Mouse (Mus musculus) heart, embryonic 10.5 days (tissue): ENCODE results near the gene Pdzrn4. TPM values are rescaled to one million over a fixed set of nuclear protein-coding genes. Genes with fewer than 3 reads are reported as not detected.
A peak's percentile ranks its signal among the peaks of the same experiment; 100 is the strongest.

ENCODE experiments used
- DNase-seq: peaks from one replicate; pipeline ENCODE4 v3.0.0-alpha.2; 2017; ENCODE audit warnings: low spot score
- H3K27ac ChIP-seq: fragments of 300-500 bp; sonication (generic); 2 replicates; pipeline ENCODE4 v1.5.1; 2016; ENCODE audit warnings: mild to moderate bottlenecking
- H3K27me3 ChIP-seq: fragments of 300-500 bp; sonication (generic); 2 replicates; pipeline ENCODE4 v1.6.1; 2016; ENCODE audit warnings: mild to moderate bottlenecking; ENCODE audit not compliant: poor library complexity, insufficient read depth, severe bottlenecking
- H3K36me3 ChIP-seq: fragments of 300-500 bp; sonication (generic); 2 replicates; pipeline ENCODE4 v1.6.1; 2016; ENCODE audit warnings: mild to moderate bottlenecking, moderate library complexity
- H3K4me1 ChIP-seq: fragments of 300-500 bp; sonication (generic); 2 replicates; pipeline ENCODE4 v1.6.1; 2016; ENCODE audit warnings: mild to moderate bottlenecking
- H3K4me3 ChIP-seq: fragments of 300-500 bp; sonication (generic); 2 replicates; pipeline ENCODE4 v1.5.1; 2016; ENCODE audit warnings: mild to moderate bottlenecking, moderate library complexity
- H3K9me3 ChIP-seq: fragments of 300-500 bp; sonication (generic); 2 replicates; pipeline ENCODE4 v1.6.1; 2016; ENCODE audit warnings: mild to moderate bottlenecking, moderate library complexity
- WGBS: fragments of 180-500 bp; shearing (Covaris S2); methylation state at CpG from one replicate; pipeline ENCODE4 v1.1.7; 2016; 5-methylcytosine and 5-hydroxymethylcytosine counted together
- polyA plus RNA-seq: library from polyadenylated mRNA; unstranded; fragments of >200 nt; fragmentation: Nextera tagmentation; extraction: Ambion mirVana; gene quantifications from 2 replicates; pipeline ENCODE4 v1.2.1, GENCODE M21; 2016

The Pdzrn4 gene
- polyA plus RNA-seq, 1 experiment from 2014 or later = 0.57 TPM

DNA sequence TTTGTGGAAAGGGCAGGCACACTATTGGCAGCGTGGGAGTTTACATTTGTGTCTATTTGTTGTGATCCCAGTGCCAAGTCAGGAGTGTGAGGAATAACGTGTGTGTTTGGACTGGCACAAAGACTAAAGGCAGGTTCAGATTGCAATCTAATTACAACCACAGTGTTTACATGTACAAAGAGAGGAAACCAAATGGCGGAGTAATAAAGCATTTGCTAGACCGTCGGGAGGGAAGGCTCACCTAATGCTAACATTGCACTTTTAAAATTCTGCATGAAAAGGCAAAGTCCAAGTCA is 174.5 kb downstream of the Pdzrn4 start:
- Histone ChIP-seq H3K27ac (no peak overlapping the region), H3K36me3 (no peaks in the 10 kb centered on the region), H3K27me3 (no peaks in the 10 kb centered on the region), H3K4me1 (no peaks in the 10 kb centered on the region), H3K9me3 (no peaks in the 10 kb centered on the region), H3K4me3 (no peak overlapping the region)
- WGBS = 83% methylated on average over 5 of the region's 5 CpGs
- DNase-seq = peak; percentile 5

DNA sequence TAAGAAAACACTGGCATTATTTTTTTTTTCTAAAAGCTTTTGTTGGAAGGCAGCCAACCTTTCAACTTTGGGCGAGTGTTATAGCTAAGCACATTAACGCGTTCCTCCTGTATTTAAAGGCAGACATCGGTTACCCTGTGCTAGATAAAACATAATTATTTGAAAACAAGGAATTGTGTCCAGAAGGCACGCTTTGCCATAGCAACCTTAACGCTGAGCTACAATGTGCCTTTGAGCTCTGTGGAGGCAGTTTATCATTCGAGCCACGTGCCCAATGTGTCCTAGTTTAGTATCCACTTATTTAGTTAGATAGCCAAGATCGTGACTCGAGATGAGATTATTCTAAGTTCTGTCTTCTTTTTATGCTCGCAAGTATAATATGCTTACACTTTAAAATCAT is 180.8 kb downstream of the Pdzrn4 start:
- no peak overlapping the region for H3K4me3 ChIP-seq
- no peaks in the 10 kb centered on the region for H3K27me3 ChIP-seq
- peak; percentile 3 for DNase-seq
- 73% methylated on average over 11 of the region's 11 CpGs for WGBS
- H3K9me3 ChIP-seq = no peaks in the 10 kb centered on the region
- H3K4me1 ChIP-seq = no peaks in the 10 kb centered on the region
- no peak overlapping the region for H3K27ac ChIP-seq
- no peaks in the 10 kb centered on the region for H3K36me3 ChIP-seq

DNA sequence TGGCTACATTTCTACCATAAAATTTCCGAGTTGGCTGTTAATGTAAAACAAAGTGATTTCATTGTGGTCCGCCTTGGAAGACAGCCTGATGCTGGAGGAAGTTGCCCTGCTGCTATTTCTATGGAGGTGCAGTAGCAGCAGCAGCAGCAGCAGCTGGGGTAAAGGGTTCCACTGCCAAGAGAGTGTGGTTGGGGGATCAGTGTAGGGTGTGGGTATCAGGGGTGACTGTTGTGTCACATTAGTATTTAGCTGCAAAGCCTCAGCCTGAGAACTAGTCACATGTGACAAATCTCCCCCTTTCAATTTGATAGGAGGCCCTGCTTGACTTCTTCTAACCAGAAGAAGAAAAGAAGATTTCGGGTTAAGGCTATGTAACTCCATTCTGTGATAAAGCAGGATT is 183.5 kb downstream of the Pdzrn4 start:
- no peak overlapping the region for H3K27ac ChIP-seq
- no peaks in the 10 kb centered on the region for H3K9me3 ChIP-seq
- H3K4me1 ChIP-seq = no peaks in the 10 kb centered on the region
- no peaks in the 10 kb centered on the region for H3K27me3 ChIP-seq
- peak; percentile 20 for DNase-seq
- WGBS = 69% methylated on average over 3 of the region's 3 CpGs
- no peak overlapping the region for H3K4me3 ChIP-seq
- no peaks in the 10 kb centered on the region for H3K36me3 ChIP-seq

DNA sequence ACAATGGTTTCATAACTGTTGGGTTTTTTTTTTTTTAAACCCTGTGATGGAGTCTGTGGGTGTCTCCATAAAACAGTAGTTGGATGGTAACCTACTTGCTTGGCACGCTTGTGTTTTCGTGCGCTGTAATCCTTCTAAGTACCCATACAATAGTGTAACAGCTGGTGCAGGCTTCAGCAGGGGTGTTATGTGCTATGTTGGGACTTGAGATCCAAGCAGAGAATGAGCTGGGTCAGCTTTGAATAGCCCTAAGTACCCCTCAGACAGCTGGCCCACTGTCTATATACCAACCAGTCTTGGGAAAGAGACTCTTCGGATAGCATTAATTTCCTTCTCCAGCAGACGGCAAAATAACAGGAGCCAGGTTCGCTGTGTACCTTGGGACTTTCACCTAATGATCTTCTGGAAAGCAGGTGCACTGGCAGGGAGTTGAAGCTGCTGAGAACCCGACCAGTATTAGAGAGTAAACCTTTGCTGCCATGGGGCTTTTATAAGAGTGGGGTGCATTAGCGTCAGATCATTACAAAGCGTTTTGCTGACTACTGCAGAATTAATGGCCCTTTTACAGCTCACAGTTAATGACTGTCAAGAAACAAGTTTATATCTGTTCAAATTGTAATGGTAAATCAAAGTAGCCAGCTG is 184.2 kb downstream of the Pdzrn4 start:
- 85% methylated on average over 9 of the region's 9 CpGs for WGBS
- H3K9me3 ChIP-seq = no peaks in the 10 kb centered on the region
- no peak overlapping the region for H3K4me3 ChIP-seq
- no peaks in the 10 kb centered on the region for H3K27me3 ChIP-seq
- peak; percentile 13 for DNase-seq
- no peak overlapping the region for H3K27ac ChIP-seq
- H3K36me3 ChIP-seq = no peaks in the 10 kb centered on the region
- H3K4me1 ChIP-seq = no peaks in the 10 kb centered on the region

DNA sequence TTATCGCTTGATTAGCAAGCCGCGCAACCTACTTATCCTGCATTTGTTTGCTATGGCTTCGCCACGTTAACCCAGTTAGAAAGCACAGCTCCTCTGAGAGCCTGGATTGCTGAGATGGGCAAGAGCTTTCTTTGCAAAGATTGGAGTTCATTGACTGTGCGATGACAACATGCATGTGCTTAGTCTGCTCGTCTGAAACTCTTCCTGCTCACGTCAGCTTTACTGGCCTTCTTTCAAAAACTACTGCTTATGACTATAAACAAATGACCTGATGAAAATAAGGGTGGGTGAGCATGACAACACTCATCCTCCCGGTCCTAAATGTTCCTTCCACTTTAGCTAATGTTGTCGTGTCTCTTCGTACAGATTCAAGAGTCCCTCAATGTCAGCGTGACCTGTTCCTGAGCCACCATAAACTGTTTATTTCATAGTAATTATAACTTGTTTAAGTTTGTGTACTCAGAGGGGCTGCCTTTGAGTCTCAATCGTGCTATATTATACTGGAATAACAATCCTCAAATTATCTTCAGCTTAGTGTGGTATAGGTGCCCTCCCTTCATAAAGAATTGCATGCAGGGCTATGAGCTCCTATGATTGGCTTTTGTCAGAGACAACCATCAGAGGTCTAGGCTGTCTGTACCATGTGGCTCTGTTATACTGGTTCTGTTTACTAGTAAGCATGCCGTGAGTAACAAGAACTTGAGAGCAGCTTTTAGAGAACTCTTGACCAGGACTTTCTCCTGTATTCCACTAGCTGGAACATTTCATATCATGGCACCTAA is 187.9 kb downstream of the Pdzrn4 start:
- no peak overlapping the region for H3K27ac ChIP-seq
- H3K36me3 ChIP-seq = no peaks in the 10 kb centered on the region
- no peaks in the 10 kb centered on the region for H3K9me3 ChIP-seq
- H3K27me3 ChIP-seq = no peaks in the 10 kb centered on the region
- H3K4me3 ChIP-seq = no peak overlapping the region
- 84% methylated on average over 14 of the region's 14 CpGs for WGBS
- DNase-seq = no peak
- H3K4me1 ChIP-seq = no peaks in the 10 kb centered on the region

DNA sequence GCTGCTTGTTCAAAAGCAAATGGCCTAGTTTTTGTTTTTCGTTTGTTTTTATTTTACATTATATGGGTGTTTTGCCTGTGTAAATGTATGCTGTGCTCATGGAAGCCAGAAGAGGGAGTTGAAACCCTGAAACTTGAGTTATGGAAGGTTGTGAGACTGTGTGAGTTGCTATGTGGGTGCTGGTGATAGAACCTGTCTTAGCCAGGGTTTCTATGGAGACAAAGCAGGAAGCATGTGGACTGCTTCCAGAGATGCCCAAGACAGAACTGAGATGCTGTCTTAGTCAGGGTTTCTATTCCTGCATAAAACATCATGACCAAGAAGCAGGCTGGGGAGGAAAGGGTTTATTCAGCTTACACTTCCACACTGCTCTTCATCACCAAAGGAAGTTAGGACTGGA is 190.8 kb downstream of the Pdzrn4 start:
- H3K36me3 ChIP-seq = no peaks in the 10 kb centered on the region
- no peak overlapping the region for H3K4me3 ChIP-seq
- no peaks in the 10 kb centered on the region for H3K9me3 ChIP-seq
- no peak for DNase-seq
- WGBS = 85% methylated on average over 1 of the region's 1 CpGs
- no peaks in the 10 kb centered on the region for H3K4me1 ChIP-seq
- no peaks in the 10 kb centered on the region for H3K27me3 ChIP-seq
- no peak overlapping the region for H3K27ac ChIP-seq

DNA sequence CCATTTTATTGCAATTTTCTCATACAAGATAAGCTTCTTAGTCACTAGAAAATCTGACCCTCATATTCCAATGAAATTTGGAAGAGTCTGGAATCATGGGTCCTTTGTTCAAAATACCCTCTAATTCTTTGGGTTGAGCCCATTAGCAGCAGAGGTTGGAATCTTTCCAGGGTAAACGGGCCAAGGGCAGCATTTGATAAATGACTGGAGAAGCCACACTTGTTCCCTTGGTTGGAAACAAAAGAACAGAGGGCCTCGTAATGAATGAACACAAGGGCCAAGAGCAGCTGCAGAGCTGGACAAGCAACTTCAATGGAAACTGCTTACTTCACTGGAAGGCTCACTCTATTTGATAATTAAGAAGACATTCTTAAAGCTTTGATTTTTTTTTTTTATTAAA is 198.0 kb downstream of the Pdzrn4 start:
- DNase-seq = no peak

DNA sequence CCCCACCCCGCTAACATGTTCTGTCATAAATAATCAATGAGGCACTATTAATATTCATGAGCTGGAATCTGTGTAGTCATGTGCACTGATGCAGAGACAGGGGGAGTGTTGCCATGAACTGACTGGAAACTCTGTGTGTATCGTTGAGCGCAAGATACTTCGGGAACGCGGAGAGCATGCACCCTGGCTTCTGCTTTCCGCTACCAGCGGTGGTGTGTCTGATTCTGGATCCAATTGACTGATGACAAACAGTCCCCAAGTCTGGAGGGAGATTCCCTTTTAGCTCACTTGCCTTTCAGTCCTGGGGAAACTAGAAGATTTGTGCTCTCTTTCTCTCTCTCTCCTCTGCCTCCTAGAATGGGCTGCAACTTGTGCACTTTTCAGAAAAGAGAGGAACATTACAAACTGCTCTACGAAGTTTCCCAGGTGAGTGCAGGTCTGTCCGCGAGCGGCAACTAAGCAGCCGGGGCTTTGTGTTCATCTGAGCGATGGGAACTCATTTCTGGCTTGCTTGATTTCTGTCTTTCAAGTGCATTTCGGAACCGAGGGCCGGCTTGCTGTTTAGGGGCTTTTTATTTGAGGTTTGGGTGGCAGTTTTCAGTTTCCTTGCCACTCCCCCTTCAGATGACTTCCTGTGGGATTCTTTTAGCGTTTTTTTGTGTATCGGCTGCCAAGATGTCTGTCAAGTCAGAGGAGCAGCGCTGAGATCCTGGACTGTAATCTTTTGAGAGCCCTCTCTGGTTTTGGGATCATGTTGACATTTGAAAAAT is 200.5 kb downstream of the Pdzrn4 start:
- DNase-seq = no peak
- Histone ChIP-seq H3K4me3 (peak overlapping the region; percentile 64), H3K9me3 (no peaks in the 10 kb centered on the region), H3K27me3 (no peaks in the 10 kb centered on the region), H3K27ac (peak overlapping the region; percentile 42; the same call in 1 of the 2 replicates), H3K36me3 (no peaks in the 10 kb centered on the region), H3K4me1 (peaks cover 11% of the 10 kb centered on the region; the same call in 1 of the 2 replicates)
- 2% methylated on average over 20 of the region's 20 CpGs for WGBS

More for the DNA sequence above, 198.0 kb downstream of the Pdzrn4 start:
- no peak overlapping the region for H3K27ac ChIP-seq
- no peaks in the 10 kb centered on the region for H3K27me3 ChIP-seq
- no peak overlapping the region for H3K4me3 ChIP-seq
- no peaks in the 10 kb centered on the region for H3K36me3 ChIP-seq
- H3K9me3 ChIP-seq = no peaks in the 10 kb centered on the region
- 52% methylated on average over 2 of the region's 2 CpGs for WGBS
- H3K4me1 ChIP-seq = peaks cover 11% of the 10 kb centered on the region; the same call in 1 of the 2 replicates

DNA sequence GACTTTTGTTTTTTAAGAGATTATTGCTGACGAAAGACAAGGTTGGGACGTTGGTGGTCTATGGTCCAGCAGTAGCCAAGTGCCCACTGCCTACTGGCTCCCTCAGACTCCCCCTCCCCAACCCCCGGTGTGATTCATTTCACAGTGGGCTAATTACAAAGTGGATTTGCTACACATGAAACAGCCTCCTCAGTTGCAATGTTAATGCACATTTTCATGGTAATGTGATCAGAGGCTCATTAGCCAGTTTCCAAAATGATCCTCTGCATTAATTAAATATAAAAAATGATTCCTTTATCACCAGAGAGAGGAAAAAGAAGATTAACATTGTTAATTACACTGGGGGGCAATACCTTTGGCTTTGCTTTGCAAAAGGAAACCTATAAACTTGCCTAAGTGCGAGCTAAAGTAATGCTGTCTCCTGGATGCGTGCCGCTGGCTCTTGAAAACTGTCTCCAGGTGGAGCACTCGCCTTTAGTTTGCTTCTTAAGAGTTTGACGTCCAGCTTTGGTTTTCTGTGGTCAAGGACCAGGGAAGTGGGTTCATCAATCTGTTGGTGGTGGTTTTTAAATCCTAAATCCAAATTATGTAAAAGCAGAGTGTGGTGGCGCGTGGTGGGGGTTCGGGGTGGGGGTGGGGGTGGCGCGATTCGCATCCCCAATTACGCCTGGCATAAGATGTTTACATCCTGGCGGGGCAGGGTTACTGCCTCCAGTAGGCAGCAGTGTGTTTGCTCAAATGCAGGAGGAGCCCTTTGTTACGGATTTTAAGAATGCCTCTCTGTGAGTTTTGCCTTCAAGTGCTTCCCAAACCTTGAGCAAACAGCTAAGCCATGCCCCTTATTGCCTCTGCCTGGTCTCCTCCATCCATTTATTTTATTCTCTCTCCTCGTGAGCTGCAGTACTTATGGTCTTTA is 202.0 kb downstream of the Pdzrn4 start:
- H3K9me3 ChIP-seq = no peaks in the 10 kb centered on the region
- H3K4me3 ChIP-seq = peak overlapping the region; percentile 54
- peaks cover 11% of the 10 kb centered on the region; the same call in 1 of the 2 replicates for H3K4me1 ChIP-seq
- 2% methylated on average over 18 of the region's 18 CpGs for WGBS
- no peaks in the 10 kb centered on the region for H3K36me3 ChIP-seq
- H3K27ac ChIP-seq = peak overlapping the region; percentile 10; the same call in 1 of the 2 replicates
- DNase-seq = peak; percentile 68
- H3K27me3 ChIP-seq = no peaks in the 10 kb centered on the region

DNA sequence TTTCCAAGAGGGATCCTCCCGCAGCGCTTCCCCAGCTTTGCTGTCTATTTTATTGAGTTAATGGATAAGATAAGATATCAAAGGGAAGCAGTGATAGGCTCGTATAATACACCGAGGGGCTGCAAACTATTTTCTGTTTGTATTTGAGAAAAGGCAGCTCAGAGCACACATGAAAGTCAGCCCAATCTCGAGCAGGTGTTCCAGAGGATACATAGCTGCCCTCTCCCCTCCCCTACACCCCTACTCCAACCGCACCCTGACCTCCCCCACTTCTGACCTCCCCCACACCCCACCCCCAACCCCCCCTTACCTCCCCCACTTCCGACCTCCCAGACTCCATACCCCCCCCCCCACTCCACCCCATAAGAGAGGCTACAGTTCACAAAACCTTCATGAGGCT is 202.7 kb downstream of the Pdzrn4 start:
- no peaks in the 10 kb centered on the region for H3K27me3 ChIP-seq
- no peak overlapping the region for H3K27ac ChIP-seq
- peak overlapping the region; percentile 54 for H3K4me3 ChIP-seq
- peaks cover 11% of the 10 kb centered on the region; the same call in 1 of the 2 replicates for H3K4me1 ChIP-seq
- DNase-seq = peak; percentile 55
- WGBS = 11% methylated on average over 6 of the region's 7 CpGs
- H3K36me3 ChIP-seq = no peaks in the 10 kb centered on the region
- no peaks in the 10 kb centered on the region for H3K9me3 ChIP-seq

DNA sequence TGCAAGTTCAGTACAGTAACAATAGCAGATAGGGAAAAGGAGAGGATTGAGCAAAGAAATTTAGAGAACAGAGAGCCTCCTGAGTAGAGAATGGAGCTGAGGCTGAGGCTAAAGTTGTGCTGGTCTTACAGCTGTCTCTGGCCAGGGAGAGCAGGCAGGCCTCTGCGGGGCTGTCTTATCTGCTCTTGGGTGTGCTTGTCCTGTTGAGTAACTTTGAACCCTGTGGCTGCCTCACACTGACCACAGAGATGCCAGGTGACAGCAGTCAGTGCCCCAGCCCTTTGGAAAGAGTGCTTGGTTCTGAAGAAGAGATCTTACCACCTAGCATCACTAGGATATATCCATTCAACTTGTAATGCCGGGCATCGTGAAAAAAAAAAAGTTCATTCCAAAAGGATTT is 214.2 kb downstream of the Pdzrn4 start:
- Histone ChIP-seq H3K4me3 (no peak overlapping the region), H3K27me3 (no peaks in the 10 kb centered on the region), H3K9me3 (no peaks in the 10 kb centered on the region), H3K27ac (no peak overlapping the region), H3K36me3 (no peaks in the 10 kb centered on the region), H3K4me1 (peaks cover 4% of the 10 kb centered on the region; the same call in 1 of the 2 replicates)
- no peak for DNase-seq
- 63% methylated on average over 3 of the region's 3 CpGs for WGBS

DNA sequence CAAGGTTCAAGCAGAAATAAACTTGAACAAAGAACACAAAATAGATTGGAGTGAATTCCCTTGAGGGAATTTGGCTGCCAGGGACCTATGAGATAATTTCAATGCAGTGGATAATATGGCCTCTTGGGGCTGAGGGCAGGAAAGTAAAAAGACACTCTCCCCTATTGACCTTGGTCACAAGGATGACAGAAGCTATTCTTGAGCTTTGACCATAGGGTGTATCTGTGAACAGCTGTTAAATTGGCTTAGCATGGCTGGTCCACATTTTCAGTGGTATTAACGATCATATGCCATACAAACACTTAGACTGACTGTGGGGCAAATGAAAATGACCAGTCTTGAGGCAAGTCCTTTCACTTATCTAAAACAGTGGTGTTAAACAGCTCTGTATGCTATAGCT is 215.7 kb downstream of the Pdzrn4 start:
- Histone ChIP-seq H3K4me1 (peaks cover 4% of the 10 kb centered on the region; the same call in 1 of the 2 replicates), H3K4me3 (no peak overlapping the region), H3K9me3 (no peaks in the 10 kb centered on the region), H3K27ac (no peak overlapping the region), H3K36me3 (no peaks in the 10 kb centered on the region), H3K27me3 (no peaks in the 10 kb centered on the region)
- WGBS = 93% methylated on average over 1 of the region's 1 CpGs
- no peak for DNase-seq
